Mouse (Mus musculus) heart, postnatal 25 days (tissue): ENCODE data around the gene Sez6l. TPM values are rescaled to one million over a fixed set of nuclear protein-coding genes. Genes with fewer than 3 reads are reported as not detected.

Experiments
- DNase-seq: peaks from one replicate; pipeline ENCODE4 v3.0.0; 2022; ENCODE audit warnings: low spot score
- intact Hi-C: fragments of 180-260 bp; cut with DNase I; formaldehyde crosslinking; loops from one replicate; pipeline ENCODE4 v1.15.1; 2025
- total RNA-seq, 2 experiments: library from RNA; stranded (reverse); gene quantifications; 2 replicates each; pipeline ENCODE4 v1.2.3; 2021

Gene Sez6l
- total RNA-seq, 2 experiments from 2014 or later: 0.16 to 0.20 TPM

GRCm38 (mm10) chr5:112402437-112402836 is 174.5 kb downstream of the Sez6l start:
- intact Hi-C loops: no loop called here
- no peak for DNase-seq

- DNase-seq: no peak
- intact Hi-C loops: no loop called here
Measured at GRCm38 (mm10) chr5:112399284-112399683, 177.7 kb downstream of the Sez6l start.

GRCm38 (mm10) chr5:112396066-112396465 is 180.9 kb downstream of the Sez6l start:
- no peak for DNase-seq
- intact Hi-C loops: no loop called here

- peak; percentile 24 for DNase-seq
- intact Hi-C loops: no loop called here
Measured at GRCm38 (mm10) chr5:112394779-112395443, 182.1 kb downstream of the Sez6l start, which contains the start of gene Asphd2. Gene Asphd2 (minus strand): TSS chr5:112394866.

GRCm38 (mm10) chr5:112394415-112394763 is 182.6 kb downstream of the Sez6l start:
- no peak for DNase-seq
- intact Hi-C loops: no loop called here

GRCm38 (mm10) chr5:112393741-112394414 is 183.1 kb downstream of the Sez6l start:
- DNase-seq: no peak
- intact Hi-C loops: no loop called here

- no peak for DNase-seq
- intact Hi-C loops: no loop called here
Measured at GRCm38 (mm10) chr5:112391676-112392323, 185.2 kb downstream of the Sez6l start.

- no peak for DNase-seq
- intact Hi-C loops: no loop called here
Measured at GRCm38 (mm10) chr5:112391002-112391401, 186.0 kb downstream of the Sez6l start.

- DNase-seq: no peak
- intact Hi-C loops: no loop called here
Measured at GRCm38 (mm10) chr5:112389352-112389751, 187.6 kb downstream of the Sez6l start.

- intact Hi-C loops: no loop called here
- no peak for DNase-seq
Measured at GRCm38 (mm10) chr5:112385973-112386372, 191.0 kb downstream of the Sez6l start.

- intact Hi-C loops: no loop called here
- no peak for DNase-seq
Measured at GRCm38 (mm10) chr5:112384805-112385472, 192.0 kb downstream of the Sez6l start.

GRCm38 (mm10) chr5:112382641-112383330 is 194.2 kb downstream of the Sez6l start:
- intact Hi-C loops: no loop called here
- peak; percentile 61 for DNase-seq

GRCm38 (mm10) chr5:112382042-112382441 is 194.9 kb downstream of the Sez6l start:
- intact Hi-C loops: no loop called here
- DNase-seq: no peak

- intact Hi-C loops: no loop called here
- no peak for DNase-seq
Measured at GRCm38 (mm10) chr5:112381154-112381553, 195.8 kb downstream of the Sez6l start.

- intact Hi-C loops: no loop called here
Measured at GRCm38 (mm10) chr5:112378716-112379115, 198.3 kb downstream of the Sez6l start.

GRCm38 (mm10) chr5:112377380-112377779 is 199.6 kb downstream of the Sez6l start:
- intact Hi-C loops: no loop called here
- DNase-seq: no peak

More at GRCm38 (mm10) chr5:112378716-112379115, 198.3 kb downstream of the Sez6l start:
- no peak for DNase-seq

- intact Hi-C loops: no loop called here
- no peak for DNase-seq
Measured at GRCm38 (mm10) chr5:112376111-112376510, 200.9 kb downstream of the Sez6l start.

- intact Hi-C loops: no loop called here
- DNase-seq: no peak
Measured at GRCm38 (mm10) chr5:112371933-112372332, 205.1 kb downstream of the Sez6l start.

GRCm38 (mm10) chr5:112370236-112370813 is 206.7 kb downstream of the Sez6l start:
- intact Hi-C loops: no loop called here
- DNase-seq: no peak

- intact Hi-C loops: no loop called here
Measured at GRCm38 (mm10) chr5:112369326-112369725, 207.7 kb downstream of the Sez6l start.

More at GRCm38 (mm10) chr5:112369326-112369725, 207.7 kb downstream of the Sez6l start:
- DNase-seq: no peak
